Mouse (Mus musculus) urinary bladder, postnatal 4 days (tissue): Measurements from ENCODE around the gene Gm20388.
A peak's percentile ranks its signal among the peaks of the same experiment; 100 is the strongest.

Experiments used
- DNase-seq, 2 experiments: peaks; one replicate each; pipeline ENCODE4 v3.0.0; 2021 to 2022; ENCODE audit warnings: low spot score in 2 of 2

Gene Gm20388

DNA sequence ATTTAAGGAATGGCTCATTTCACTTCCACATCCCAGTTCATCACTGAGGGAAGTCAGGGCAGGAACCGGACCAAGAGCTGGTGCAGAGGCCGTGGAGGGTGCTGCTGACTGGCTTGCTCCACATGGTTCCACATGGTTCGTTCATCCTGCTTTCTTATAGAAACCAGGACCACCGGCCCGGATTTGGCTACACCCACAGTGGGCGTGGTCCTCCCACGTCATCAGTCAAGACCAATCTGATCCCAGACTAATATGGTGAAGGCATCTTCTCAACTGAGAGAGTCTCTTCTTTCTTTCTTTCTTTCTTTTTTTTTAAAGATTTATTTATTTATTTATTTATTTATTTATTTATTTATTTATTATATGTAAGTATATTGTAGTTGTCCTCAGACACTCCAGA lies 2020.9 kb downstream of the Gm20388 start:
- no peak for DNase-seq

DNA sequence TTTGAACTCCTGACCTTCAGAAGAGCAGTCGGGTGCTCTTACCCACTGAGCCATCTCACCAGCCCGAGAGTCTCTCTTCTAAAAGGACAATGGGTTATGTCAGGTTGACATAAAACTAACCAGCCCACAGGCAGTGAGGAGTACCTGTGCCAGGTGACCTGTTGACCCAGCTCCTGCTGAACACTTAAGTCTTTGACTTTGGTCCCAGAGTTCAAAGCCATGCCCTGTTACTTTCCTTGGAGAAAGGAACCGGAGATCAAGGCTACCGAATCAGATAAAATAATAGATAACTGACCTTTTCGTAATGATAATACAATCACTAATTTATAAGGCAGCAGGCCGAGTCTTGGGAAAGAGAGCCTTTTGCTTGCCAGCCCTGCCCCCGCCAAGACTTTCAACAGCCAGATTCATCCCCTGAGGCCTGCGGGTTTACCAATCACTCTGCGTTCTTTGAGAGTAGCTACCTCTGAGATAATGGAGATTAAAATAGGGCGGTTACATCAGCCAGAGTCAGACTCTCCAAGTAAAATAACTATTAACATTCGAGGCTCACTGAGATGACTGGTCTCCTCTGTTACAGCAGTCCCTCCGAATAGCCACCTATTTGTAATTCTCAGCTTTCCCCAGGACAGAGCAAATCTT lies 2021.5 kb downstream of the Gm20388 start:
- DNase-seq: no peak

DNA sequence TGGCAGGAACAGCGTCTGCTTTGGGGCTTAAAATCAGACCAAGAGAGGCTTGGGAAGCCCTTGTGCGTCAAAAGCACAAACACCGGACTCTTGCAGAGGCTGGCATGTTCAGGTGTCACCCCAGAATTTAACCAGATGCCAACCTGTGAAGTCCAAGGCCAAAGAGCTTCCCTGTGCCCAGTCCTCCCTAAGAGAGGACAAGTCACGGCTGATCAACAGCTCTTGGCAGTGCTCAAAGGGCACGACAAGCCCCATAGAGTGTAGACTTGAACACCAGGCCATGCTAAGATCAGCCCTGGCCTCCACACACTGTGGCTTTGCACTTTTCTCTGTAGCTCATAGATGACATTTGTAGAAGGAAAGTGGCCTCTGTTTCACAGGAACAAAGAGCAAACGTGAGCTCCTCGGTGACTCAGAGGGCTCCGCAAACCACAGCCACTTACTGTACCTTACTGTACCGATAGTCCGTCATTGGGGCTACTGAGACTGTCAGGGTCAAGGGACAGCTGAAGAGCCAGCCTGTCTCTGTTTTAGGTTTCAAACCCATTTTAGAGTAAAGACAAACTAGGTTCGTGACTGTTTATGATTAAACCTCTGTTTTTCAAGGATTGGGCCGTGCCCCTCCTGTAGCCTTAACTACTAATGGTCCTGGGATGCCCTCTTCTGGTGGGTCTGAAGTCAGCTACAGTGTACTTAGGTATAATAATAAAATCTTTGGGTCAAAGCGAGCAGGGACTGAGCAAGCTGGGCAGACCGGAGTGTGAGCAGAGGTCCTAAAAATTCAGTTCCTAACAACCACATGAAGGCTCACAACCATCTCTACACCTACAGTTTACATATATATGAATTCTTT lies 2022.3 kb downstream of the Gm20388 start:
- DNase-seq: no peak

DNA sequence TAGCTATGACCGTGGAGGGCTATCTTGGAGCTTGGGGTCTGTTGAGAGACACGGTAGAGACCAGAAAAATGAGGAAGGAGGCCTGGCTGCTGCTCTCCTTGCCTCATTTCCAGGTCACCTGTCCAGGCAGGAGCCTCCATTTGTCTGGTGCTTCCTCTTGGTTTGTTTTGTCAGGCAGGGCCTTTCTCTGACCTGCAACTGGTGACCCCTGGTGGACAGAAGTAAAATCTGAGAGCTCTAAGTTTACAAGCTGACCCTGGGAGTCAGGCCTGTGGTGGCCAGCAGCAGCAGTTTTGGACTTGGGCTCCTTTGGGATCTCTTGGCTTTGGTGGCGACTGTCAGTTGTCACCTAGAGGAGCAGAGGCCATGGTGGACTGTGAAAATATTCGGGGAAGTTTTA lies 2023.9 kb downstream of the Gm20388 start:
- DNase-seq: no peak

DNA sequence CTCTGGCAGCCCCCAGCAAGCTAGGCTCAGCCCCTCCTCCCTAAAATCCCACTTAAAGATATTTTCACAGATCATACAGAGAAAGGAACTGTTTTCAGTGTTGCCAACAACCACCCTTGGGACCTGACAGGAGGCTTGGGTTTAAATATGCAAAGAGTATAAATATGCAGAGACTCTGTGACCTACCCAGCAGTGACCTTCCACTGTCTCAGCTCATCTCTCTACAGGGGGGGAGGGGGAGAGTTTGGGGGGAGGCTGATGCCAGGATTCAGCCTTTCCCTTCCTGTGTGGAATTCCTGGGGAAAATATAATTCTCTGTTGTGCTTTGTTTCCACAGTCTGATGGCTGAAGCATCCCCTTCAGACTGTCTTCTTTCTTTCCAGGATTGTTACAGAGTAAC lies 2024.3 kb downstream of the Gm20388 start:
- no peak for DNase-seq

DNA sequence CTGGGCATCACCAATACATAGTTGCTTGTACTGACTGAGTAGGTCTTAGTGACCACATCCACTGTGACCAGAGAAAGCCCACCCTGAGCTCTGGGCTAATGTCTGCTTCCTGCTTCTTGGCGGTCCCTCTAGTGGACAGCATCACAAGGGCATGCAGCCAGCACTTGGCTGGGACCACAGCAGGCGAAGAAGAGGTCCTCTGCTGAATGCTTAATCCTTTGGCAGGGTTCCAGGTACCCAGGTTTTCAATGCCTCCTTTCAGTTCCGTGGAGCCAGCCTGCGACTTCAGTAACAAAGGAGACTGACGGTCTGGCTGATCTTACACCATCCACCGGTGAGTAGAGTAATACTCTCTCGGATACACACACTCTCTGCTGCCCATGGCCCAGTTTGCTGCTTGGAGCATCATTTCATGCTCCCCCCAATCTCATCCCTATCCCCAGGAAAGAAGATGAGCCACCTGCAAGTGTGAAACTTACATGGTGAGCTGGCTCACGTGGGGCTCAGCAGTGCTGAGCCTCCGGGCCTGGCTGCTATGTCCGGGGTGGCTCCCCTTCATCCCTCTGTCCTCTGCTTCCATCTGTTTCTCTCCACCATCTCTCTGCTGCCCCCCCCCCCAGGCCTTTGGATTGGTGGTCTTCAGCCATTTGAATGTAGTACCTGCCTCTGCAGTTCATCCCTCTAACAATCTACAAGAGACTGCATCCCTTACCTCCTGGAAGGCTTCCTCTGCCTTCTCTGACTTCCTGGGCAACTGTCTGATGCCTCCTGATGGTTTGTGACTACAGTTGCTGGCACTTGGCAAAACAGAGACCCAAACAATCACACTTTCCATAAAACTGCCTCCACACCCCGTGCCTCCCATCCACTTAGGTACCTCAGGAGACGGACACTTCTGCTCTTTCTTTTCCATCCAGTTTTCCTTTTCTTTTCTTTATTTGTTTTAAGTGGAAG lies 2025.0 kb downstream of the Gm20388 start:
- DNase-seq: peak in 1 of 2 experiments; percentile 59

DNA sequence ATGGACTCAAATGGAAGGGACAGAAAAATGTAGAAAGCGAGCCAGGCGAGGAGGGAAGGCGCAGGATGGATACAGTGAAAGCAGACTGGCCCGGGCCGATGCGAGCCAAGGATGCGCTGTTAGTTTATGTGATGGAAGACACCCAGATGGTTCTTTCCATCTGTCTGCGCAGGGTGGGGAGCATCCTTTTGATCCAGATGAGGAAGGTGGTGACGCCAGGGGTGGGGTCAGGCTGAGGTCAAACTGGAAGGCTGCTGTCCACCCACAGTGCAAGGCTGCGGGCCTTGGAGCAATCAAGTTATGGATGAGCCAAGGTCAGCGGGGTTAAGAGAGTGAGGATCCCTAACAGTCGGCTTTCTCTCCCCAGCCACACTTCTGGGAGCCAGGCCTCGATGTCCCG lies 2025.8 kb downstream of the Gm20388 start:
- DNase-seq: peak; percentile 69 to 79

DNA sequence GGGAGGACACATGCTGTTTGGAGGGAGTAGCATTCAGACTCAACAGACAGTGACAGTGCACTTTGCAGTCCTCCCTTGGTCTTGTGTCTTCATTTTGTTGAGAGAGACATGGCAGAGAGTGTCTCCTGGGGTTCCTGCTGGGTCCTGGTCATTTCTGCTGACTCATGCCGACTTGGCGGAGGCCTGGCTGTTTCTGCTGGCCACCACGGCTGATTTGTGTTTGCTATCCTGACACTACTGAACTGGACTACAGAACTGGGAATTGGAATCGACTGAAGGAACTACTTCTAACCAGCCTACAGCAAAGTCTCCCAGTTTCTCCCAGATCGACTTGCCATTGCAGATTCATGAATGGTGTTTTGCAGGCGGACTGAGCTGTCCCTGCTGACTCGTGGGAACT lies 2028.1 kb downstream of the Gm20388 start:
- no peak for DNase-seq

DNA sequence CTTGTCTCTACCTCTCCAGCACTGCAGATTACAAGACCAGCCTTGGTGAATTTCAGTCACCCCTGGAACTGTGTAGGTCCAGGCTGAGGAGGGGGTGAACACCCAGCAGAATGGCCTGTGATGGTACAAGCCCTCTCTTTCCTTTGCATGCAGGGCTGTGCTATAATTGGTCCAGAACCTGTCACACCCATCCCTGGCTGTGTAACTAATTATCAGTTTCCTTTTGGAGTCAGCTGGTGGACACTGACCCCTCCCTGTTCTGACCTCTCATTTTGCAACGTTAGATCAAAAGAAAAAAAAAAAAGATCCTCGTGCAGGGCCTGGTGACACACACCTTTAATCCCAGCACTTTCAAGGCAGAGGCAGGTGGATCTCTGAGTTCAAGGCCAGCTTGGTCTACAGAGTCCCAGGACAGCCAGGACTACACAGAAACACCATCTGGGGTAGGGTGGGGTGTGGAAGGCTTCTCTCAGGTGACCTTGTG lies 2032.5 kb downstream of the Gm20388 start:
- DNase-seq: no peak

DNA sequence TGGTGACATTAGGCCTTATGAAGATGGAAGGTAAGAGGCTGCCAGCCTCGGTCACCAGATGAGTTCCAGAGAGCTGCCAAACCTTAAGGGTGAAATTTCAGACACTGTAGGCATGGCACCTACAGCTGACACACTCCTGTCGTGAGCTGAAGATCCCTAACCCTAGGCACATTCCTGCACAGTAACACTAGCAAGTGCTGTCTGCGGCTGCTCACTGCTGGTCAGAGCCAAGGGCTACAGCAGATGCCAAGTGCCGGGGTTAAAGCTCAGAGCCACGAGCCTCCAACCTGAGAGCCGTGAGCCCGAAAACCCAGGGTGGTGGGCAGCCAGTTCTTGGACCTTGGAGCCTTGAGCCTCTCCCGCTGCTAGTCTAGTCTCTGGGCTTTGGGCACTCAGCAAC lies 2033.1 kb downstream of the Gm20388 start:
- DNase-seq: no peak

DNA sequence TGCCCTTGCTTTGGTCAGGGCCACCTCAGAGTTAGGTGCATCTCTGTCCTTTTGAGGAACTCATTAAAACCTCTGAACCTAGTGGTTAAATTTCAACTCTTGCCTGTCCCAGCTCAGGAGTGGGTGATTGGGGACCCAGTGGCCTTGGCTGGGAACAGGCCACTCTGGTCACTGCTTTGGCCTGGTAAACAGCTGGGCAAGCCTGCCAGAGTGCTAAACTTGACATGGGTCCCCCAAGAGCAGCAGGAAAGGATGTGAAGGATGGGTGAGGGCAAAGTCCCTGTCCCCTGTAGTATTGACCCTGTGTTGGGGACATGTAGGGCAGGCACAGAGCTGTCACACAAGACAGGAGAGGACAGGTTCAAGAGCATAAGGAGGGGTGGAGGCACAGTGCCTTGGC lies 2034.2 kb downstream of the Gm20388 start, which contains the start of gene Car5a:
TSS of gene Car5a (minus strand) at position 74 of the 400 bp plus-strand sequence.
- DNase-seq: no peak

DNA sequence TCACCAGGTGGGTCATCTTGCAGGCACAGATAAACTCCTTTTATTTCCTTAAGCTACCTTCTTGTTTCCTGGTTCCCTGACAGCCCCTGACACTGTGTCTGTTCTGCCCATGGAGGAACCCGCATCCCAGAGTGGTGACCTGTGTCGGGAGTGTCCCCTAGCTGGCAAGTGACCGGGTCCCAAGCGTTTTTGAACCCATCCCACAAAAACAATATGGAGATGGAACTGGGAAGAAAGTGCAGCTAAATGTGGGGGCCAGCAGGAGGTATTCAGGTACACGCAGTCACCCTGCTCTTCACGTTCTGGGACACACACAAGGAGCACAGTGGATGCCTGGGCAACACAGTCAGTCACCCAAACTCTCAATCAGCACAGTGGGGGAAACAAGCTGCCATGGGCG lies 2035.7 kb downstream of the Gm20388 start:
- DNase-seq: no peak

DNA sequence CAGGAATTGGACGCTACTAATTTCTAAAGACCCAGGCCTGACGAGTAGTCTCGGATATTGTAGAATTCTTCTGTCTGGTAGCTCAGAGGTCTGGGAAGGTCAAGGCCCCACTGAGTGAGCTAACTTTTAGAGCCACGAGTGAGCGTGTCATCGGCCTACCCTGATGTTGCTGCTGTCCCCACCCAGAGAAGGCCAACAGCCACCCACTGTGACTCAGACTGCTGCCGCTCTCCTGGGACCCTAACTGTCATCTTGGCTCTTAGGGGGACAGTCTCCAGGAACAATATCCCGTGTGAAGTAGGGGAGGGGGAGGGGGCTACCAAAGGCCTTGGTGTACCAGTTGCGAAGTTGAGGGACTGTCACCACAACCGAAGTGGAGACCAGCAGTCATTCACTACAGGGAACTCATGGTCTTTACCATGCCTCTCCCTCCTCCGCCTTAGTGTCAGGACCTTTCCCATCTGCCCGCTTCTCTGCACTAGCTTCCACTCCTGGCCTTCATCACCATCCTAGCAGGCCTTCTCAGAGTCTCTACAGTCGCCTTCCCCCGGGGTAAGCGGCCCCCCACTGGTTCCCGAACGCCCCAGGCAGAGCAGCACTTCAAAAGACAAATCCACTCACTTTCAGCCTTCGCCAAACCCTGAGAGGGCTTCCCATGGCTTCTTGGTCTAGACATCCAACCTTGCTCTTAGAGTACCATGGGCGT lies 2036.6 kb downstream of the Gm20388 start:
- DNase-seq: no peak

DNA sequence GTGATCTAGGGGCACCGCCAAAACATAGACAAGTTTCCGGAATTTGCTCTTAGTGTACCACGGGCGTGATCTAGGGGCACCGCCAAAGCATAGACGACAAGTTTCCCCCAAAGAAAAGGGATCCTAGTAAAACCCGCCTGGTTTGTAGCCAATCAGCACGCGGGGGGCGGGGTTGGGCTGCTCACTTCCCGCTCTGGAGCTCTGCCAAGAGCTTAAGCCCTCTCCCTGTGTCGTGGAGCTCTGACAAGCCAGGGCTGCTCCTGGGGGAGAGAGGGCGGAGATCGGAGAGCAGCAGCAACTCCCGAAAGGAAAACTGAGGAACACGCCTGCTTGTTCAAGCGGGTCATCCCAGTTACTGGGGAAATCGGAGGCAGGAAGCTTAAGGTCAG lies 2037.1 kb downstream of the Gm20388 start:
- peak; percentile 92 to 95 for DNase-seq

DNA sequence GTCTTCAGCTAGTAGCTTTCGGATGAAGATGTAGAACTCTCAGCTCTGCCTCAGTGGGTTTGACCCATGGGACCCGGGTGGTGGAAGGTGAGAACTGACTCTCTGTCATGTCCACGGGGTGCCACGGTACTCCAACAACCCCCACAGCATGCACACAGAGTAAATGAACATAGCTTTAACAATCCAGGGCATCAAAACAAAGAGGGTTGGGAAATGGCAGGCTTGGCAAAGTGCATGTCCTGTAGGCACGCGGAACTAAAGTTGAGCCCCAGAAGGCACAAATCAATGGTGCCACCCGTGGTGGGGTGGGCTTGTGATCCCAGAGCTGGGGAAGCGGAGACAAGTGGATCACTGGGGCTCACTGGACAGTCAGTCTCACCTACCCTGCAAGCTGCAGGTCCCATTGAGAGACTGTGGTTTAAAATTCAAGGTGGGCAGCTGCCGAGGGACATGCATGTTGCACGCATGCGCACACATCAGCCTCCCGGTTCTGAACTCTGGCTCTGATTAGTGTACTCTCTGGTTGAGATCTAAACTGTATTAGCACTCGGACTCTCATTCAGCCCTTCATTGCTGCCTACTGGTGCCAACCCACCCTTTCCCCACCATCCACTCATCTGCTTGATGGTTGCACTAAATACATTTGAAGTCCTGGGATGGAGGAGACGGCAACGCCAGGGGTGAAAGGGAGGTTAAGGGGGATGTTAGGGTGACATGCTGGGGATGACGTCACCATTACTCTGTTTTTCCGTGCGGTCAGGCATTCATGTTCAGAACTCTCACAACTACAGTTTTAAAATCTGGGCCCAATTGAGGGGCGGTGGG lies 2037.9 kb downstream of the Gm20388 start:
- DNase-seq: no peak

DNA sequence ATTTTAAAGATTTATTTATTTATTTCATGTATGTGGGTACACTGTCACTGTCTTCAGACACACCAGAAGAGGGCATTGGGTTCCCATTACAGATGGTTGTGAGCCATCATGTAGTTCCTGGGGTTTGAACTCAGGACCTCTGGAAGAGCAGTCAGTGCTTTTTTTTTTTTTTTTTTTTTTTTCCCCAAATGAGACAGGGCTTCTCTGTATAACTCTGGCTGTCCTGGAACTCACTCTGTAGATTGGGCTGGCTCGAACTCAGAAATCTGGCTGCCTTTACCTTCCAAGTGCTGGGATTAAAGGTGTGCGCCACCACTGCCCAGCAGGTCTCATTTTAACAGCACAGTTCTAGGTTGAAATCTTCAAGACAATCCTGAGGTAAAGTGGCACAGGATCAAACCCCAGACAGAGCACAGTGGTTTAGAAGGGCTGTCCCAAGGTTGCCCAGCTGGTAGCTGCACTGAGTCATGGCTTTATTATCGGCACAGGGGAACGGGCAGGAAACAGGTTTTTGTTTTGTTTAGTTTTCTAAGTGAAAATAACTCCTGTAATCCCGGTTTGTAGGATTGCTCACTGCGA lies 2038.7 kb downstream of the Gm20388 start, which contains the start of gene Banp:
TSS of gene Banp (plus strand) at position 529 of the 579 bp plus-strand sequence.
- no peak for DNase-seq

DNA sequence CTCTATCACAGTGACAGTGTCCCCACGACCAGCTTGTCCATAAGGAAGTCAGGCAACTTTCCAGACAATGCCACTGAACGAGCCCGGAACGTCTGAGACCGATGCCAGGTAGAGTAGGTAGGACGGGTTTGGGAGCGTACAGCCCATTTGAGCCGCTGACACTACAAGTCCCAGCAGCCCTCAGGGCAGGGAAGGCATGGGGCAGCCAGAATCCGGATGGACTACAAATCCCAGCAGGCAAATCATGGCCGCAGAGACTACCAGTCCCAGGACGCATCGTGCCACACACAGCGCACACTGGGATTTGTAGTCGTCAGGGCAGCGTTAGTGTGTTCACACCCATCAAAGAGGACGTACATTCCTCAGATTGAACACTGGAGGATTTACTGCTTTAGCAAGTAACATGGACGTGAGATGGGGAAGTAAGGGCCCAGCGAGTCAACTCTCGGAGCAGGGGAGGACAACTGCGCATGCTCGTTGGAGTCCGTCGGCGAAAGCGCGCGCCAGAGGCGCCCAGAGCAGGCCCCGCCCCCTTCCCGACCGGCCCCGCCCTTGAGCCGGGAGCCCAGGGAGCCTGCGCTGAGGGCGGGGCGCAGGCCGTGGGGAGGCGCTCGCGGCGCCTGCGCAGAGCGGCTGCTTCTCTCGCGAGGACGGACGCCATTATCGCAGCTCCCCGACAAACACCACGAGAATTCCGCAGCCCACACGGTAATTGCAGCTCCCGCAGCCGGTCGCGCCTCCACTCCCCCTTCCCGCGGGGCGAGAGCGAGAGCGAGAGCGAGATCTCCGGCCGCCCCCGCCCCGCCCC lies 2039.5 kb downstream of the Gm20388 start:
- peak; percentile 98 for DNase-seq

DNA sequence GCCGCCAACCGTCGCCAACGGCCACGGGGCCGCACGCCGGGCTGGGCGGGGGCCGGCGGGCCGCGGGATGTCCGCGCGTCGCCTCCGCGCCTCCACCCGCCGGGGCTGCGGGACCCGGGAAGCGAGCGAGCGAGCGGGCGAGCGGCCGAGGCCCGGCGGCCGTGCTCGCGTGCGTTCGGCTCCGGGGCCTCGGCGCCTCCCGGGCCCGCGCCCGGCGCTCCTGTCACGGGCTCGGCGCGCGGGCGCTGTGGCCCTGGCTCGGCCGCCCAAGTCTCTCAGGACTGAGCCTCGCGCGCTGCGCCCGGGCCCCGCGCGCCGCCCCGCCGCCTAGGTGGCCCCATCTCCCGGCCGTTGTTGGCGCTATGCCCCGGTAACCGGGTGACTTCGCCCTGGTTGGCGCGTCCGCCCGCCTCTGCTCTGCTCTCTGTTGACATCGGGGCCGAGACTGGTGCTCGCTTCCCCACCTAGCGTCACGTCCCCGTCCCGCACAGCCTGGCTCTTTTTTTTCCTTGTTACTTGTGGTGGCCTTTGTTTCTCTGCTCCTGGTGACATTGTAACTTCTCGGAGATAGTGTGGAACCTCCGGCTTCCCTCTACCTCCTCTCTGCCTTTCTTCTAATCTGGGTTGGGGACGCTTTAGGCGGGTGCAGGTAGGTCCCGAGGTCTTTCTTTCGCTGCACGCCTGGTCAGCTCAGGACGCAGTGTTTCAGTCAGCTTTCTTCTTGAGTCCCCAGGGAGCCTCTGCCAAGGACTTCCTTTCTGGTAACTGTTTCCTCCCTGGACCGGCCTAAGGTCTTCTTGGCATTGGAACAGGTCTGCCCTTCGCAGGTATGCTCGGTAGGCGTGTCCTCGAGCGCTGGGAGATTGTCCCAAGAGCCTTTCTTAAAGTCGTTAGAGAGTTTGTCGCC lies 2040.4 kb downstream of the Gm20388 start:
- DNase-seq: peak in 1 of 2 experiments; percentile 65
